Mouse (Mus musculus) frontal cortex, postnatal 25 days (tissue): Measurements from ENCODE around the gene Pomgnt2.

Source experiments
- DNase-seq, 2 experiments: peaks; one replicate each; pipeline ENCODE4 v3.0.0; 2022; ENCODE audit warnings: low spot score in 2 of 2

Gene Pomgnt2

DNA sequence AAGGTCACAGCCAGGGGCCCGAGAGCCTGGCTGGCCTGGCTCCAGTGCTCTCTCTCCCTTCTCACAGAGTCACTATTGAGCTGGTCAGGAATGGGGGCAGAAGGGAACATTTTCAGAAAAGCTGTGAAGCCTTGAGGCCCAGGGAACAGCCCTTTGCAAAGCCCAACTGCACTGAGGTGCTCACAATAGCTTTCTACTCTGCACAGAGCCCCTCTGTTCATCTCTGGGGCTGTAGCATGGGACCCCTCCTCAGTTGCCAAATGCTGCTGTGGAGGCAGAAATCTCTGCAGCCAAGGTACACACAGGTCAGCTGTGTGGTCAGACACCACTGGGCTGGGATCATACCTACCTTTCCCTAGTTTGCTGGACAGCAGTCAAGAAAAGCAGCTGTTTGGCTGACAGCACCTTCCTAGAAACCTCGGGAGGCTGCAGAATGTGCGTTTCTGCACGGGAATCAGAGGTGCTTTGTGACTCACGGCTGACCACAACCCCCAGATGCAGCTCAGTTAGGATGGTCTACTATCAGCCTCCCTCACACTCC lies 27.0 kb downstream of the Pomgnt2 start:
- DNase-seq, result no peak

DNA sequence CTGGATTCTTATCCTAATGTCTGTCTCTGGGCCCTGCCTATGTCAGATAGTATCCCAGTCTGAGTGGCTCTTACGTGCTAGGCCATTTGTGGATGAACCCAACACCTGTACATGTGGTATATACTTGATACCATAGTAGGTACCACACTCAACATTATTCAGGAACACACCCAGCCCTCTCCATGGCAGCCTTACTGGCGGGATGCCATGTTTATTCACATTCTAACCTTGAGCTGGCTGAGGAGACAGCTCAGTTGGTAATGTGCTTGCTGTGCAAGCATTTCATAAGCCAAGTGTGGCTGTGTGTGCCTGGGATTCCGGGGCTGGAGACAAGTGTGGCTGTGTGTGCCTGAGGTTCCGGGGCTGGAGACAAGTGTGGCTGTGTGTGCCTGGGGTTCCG lies 28.7 kb downstream of the Pomgnt2 start:
- no peak for DNase-seq

DNA sequence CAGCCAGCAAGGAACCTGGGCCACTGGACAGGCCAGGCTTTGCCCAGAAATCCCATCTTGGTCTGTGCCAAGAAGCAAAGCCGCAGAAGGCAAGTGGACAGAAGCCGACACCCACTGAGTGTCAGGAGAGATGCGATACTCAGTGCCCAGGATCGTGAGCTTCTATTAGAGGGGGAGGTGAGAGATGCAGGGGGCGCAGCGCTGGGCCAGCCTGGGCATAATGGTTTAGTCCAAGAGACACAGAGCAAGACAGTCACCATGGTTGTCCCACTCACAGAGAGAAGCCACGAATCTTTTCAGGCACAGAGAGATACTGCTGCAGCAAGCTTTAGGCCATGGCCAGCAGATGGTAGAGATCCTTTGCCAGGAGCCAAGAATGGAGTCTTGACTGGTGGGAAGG lies 32.0 kb downstream of the Pomgnt2 start:
- no peak for DNase-seq

DNA sequence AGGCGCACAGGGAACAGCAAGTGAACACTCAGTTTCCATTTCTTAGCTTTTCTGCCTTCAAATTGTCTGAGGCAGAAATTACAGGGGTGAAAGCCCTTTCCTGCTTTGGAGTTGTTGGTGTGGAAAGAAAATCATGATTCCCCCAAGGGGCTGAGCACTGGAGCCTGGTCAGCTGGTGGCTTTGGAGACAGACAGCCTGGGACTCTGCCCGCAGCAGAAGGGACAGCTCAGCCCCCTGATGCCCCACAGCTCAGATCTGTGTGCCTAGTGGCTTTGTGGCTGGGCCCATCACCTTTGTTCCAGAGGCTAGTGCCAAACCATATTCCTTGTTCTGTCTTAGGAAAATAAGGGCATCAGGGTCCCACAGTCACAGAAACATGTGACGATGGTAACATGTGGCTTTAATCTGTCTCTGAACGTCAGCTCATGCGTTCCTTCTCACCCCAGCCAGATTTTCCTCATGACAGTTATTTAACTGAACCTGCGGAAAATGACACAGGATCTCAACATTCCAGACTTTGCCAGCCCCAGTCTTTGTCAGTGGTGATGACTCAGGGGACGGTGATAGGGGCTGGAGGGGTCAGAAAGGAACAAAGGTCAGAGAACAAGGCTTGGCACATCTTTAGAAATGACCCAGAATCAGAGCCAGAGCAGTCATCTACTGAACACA lies 36.8 kb downstream of the Pomgnt2 start:
- no peak for DNase-seq

DNA sequence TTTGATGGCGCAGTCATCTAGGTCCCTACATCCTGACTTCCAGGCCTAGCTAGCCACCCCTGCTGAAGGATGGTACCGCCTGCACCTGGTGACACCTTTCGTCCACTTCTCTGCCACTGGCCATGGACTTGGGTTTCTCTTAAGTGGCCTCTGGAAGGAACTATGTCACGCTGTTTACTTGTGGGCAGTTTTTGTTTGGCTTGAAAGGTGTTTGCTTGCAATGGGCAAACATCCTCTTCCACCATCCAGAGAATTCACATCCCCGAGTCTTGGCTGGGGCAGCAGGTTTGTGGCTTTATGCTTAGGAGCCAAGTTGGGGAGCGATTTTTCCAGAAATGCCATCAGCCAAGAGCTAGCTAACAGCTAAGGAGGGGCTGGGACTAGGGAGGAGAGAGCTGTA lies 44.3 kb downstream of the Pomgnt2 start:
- DNase-seq, result no peak

DNA sequence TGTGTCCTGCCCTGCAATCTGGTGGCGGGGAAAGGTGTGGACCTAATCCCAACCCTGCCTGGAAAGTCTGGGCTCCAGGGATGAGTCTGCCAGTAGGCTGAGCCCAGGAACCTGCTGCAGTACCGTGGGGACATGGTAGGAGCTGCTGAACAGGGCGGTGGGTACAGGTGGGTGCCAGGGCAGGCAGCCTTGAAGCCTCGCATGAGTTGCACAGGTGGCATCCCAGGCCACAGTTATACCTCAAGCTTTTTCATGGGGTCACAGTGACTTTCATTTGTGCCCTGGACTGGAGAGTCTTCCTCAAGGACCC lies 45.8 kb downstream of the Pomgnt2 start:
- DNase-seq, result no peak

DNA sequence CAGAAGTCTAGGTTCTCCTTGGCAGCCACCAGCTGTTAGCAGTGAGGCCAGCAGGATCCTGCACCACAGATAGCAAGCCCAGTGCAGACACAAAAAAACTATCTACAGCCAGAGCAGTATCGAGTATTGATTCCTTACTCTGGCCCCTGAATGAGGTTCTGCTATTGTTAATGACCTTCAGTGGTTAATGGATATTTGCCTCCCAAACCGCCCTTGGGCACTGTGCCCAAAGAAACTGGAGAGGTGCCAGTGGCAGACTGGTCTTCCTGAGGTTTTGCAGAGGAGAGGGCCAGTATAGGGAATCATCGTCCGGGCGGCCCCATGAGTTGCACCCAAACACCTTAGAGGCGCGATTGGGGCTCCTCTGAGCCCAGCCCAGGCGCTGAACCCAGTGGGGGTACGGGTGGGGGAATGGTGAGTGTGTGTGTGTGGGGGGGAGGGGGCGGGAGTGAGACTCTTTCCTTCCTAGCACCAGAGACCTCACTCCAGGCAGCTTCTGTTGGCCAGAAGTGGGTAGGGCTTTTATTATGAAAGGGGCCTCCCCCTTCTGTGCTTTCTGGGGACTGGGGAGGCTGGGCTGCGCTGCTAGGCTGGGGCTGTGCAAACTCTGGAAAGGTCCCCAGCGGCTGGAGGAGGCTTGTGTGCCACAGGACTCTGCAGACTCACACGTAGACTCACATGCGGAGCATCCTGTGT lies 46.3 kb downstream of the Pomgnt2 start, which contains the start of gene Fam198a:
Gene Fam198a (plus strand): TSS at position 571 of the 696 bp plus-strand sequence.
- DNase-seq, result no peak

DNA sequence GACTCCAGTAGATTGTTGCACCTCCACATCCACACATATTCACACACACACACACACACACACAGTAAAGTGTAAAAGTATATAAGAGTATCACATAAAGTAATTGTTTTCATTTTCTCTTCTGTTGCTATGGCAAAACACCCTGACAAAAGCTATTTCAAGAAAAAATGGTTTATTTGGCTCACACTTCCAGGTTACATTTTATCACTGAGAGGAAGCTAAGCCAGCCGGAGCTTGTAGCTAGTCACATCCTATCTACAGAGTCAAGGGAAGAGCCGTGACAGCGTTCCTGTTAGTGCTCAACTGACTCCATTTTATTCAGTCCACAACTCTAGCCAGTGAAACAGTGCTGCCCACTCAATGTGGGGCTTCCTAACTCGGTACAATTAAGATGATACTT lies 48.5 kb downstream of the Pomgnt2 start:
- no peak for DNase-seq

DNA sequence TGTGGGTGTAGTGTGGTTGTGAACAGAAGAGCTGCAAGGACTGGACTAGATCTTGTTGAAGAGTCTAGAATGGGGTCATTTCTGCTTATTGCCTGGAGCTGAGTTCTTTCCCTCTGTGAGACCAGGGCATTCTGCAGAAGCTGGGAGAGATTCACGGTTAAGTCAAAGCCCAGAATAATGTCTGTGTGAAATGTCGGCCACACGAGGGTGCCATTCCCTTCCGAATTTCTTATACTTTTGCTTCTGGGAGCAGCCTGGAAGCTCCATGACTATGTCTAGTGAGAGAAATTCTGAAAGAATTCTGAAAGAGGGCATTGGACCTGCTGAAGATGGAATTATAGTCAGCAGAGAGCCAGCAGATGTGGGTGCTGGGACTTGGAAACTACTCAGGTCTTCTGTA lies 49.1 kb downstream of the Pomgnt2 start:
- peak; percentile 62 to 63 for DNase-seq

DNA sequence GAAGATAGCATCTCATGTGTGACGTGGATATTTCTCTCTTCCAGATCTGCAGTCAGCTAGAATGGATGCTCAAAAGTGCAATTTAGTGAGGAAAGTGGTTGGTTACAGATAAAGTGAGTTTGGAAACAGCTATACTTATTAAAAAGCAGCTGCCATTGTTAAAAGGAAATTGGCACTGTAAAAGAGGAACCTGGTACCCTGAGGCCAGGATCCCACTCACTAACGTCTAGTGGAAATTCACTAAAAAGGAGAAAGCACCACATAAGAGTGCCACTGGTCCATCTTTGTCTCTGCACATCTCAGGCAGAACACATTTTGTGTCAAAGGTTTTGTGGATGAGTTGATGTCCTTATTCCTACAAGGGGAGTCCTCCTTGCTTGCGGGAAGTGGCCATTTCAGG lies 53.3 kb downstream of the Pomgnt2 start:
- no peak for DNase-seq

DNA sequence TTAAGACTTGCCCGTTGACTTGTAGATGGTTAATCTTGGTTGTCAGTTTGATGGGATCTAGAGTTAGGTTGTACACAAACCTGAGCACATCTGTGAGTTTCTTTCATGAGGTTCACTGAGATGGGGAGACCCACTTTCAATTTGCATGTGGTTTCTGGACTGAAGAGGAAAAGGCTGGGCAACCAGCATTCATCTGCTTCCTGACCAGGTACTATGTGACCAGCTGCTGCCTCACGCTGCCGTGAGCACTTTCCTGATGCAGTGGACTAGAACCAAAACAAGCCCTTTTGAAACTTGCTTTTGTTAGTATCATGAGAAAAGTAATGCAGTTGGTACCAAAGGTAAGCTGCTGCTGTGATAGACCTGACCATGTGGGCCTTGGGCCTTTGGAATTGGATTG lies 53.9 kb downstream of the Pomgnt2 start:
- DNase-seq, result no peak

DNA sequence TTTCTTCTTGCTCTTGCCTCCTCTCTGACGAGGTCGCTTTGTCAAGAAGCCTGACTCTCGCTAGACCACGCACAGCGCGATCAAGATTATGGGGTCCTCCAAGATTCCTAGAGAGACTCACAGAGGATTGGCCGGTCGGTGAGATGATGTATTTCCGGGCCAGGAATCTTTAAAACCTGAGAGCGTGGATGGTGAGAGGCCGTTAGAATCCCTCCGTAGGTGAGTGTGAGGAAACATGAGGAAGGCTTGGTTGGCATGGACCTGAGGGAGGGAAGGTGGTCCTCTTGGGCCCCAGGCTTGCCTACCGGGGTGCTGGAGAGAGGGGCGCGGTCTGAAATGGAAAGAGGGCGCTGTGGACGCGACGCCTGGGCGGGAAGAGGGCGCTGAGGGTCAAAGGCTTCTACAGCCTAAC lies 59.0 kb downstream of the Pomgnt2 start:
- no peak for DNase-seq

DNA sequence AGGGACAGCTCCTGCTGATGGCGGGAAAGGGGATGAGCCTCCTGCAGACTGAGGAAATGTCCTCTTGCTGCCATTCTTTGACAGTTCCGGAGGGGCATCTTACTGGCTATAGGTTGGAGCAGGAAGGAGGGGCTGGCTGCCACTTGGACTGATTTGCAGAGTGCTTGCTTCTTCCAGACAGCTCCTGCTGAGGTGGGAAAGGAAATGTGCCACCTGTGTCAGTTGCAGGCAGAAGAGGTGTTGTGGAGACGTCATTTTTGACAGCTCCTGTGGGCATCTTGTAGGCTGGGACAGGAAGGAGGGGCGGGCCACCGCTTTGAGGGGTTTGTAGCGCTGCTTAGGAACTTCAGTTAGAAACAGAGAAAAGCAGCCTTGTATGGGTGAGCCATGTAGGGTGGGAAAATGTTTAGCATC lies 59.5 kb downstream of the Pomgnt2 start:
- DNase-seq, result no peak

DNA sequence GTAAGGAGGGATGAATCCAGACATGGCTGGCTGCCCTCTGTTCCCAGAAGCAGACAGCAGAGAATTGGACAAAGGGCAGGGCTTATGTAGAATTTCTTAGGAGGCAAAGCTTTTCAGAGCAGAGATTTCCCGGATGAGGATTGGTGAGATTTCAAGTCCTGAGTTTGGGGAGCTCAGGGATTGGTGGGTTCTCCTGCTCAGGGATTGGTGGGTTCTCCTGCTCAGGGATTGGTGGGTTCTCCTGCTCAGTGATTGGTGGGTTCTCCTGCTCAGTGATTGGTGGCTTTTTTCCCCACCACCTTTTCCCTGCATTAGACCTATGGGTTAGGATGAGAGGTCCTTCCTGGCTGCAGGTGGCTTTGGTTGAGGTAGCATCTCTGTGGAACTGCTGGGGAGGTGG lies 60.0 kb downstream of the Pomgnt2 start:
- no peak for DNase-seq

DNA sequence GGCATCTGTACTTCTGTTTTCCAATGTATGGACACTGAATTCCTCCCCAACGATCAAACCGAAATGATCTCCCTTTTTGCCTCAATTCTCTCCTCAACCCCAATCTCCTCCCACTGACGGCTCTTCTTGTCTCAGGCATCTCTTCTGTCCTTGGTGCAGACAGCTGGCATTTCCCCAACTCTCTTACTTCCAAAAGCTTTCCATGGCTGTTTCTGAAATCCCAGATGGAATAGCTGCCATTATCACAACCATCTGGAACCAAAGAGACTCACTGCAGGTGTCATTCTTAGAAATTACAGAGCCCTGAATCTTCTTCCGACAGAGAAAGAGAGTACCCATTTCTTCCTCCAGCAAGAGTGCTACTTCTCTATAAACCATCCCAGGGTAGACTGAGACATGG lies 62.1 kb downstream of the Pomgnt2 start:
- no peak for DNase-seq
